Mouse (Mus musculus): Measurements from ENCODE around the gene Olig2.

DNA sequence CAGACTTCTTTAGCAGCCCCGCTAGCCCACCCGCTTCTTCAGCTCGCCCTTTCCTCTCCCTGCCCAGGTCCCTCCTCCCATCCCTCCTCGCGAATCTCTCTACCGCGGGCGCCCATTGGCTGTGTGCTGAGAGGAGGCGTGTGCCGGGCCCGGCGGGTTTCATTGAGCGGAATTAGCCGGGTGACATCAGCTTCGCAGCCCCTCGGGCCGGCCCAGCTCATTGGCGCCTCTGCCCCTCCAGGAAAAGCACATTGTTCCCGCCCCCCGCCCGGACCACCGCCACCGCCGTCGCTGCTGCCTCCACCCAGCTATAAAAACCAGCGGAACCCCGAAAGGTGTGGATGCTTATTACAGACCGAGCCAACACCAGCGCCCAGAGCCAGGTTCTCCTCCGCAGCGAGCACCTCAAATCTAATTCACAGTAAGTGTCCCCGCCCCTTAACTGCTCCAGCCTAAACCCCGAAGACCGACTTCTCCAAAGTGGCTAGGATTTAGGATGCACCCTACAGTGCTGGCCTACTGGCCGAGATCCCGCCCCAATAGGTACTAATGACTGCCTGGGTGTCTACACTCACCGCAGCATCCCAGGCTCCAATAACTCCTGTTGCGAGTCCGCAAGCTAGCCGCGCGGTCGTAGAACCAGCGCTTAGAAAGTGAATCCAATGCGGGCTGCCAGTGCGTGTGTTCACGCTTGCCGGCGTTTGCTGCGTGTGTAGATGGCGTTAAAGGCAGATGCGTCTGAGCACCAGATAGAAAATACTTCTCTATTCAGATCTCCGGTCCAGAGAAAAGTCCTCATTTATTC, at the start of gene Olig2:
- TF ChIP-seq EP300 (IDR thresholded peaks at IDR 0.05; ENCODE audit: low read depth in 1 of 2, low read length in 2 of 2): no peak
- no peak for TF ChIP-seq TBP (IDR thresholded peaks at IDR 0.05; ENCODE audit: low read depth, low read length)
- TF ChIP-seq NELFE (IDR thresholded peaks at IDR 0.05; ENCODE audit: low read depth, low read length): no peak
- TF ChIP-seq POLR2AphosphoS5 (IDR thresholded peaks at IDR 0.05; ENCODE audit: borderline replicate concordance, low read depth, low read length): no peak
- TF ChIP-seq MAX (IDR thresholded peaks at IDR 0.05; ENCODE audit: low read length): no peak
- no peak for TF ChIP-seq CTCF (IDR thresholded peaks at IDR 0.05 in 2 of 3, conservative IDR thresholded peaks at IDR 0.05 in 1 of 3; ENCODE audit: control insufficient read depth in 1 of 3, insufficient read depth in 1 of 3, low read depth in 2 of 3, low read length in 3 of 3, poor library complexity in 1 of 3, severe bottlenecking in 1 of 3)
- TF ChIP-seq USF2 (IDR thresholded peaks at IDR 0.05; ENCODE audit: borderline replicate concordance in 1 of 2, insufficient read depth in 1 of 2, low read depth in 1 of 2, low read length in 2 of 2): no peak
- no peak for TF ChIP-seq POLR2A (IDR thresholded peaks at IDR 0.05; ENCODE audit: control insufficient read depth in 1 of 2, insufficient read depth in 1 of 2, low read depth in 1 of 2, low read length in 2 of 2, poor library complexity in 1 of 2)

All from MEL (cell line).